Mouse (Mus musculus): ENCODE data around the gene Cacna1c. TPM values are rescaled to one million over a fixed set of nuclear protein-coding genes. Genes with fewer than 3 reads are reported as not detected.

Gene Cacna1c
- total RNA-seq, 2 experiments from 2014 or later = 66.2 to 66.7 TPM

- intact Hi-C loops (cut with DNase I) = no loop called here
- no peak for DNase-seq (ENCODE audit: extremely low spot score in 1 of 2, low spot score in 2 of 2)
These were observed 368.7 kb downstream of the Cacna1c start for GRCm38 (mm10) chr6:118827560-118827959.

GRCm38 (mm10) chr6:118825400-118825871 is 370.8 kb downstream of the Cacna1c start:
- no peak for DNase-seq (ENCODE audit: extremely low spot score in 1 of 2, low spot score in 2 of 2)
- intact Hi-C loops (cut with DNase I) = no loop called here

GRCm38 (mm10) chr6:118821536-118821935 is 374.7 kb downstream of the Cacna1c start:
- intact Hi-C loops (cut with DNase I) = no loop called here
- DNase-seq (ENCODE audit: extremely low spot score in 1 of 2, low spot score in 2 of 2) = no peak

DNA sequence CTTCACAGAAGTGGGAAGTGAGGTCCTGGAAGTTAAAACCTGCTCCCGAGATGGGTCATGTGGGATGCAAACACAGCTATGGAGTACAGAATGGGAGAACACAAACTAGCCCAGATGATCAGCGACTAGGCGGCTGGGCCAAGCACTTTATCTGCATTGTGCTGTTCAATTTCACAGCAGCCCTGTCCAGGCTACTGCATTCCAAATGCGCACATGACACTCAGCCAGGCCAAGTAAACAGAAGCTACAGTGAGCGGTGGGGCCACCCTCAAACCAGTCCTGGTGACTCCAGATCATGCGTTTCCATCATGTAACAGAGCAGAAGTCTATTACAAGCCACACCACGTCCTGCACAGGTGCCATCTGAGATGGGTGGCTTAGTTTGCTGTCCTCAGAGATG is 376.6 kb downstream of the Cacna1c start:
- no peak for DNase-seq (ENCODE audit: extremely low spot score in 1 of 2, low spot score in 2 of 2)
- intact Hi-C loops (cut with DNase I) = no loop called here

GRCm38 (mm10) chr6:118817928-118818503 is 378.2 kb downstream of the Cacna1c start:
- intact Hi-C loops (cut with DNase I) = no loop called here
- no peak for DNase-seq (ENCODE audit: extremely low spot score in 1 of 2, low spot score in 2 of 2)

DNA sequence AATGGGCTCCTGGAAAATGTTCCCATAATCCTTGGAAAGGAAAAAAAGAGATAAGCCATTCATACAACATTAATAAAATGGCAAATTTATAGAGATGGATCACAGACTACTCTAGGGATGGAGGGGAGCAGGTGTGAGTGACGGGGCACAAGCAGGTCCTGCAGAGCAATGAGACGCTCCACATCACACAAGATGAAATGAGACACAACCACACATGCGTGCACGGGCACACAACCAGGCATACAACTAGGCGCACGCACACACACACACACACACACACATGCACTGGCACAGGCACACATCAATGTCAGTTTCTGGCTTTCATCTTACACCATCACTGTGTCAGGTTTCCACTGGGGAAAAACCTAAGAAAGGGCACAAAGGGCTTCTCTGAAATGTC is 380.0 kb downstream of the Cacna1c start:
- DNase-seq (ENCODE audit: extremely low spot score in 1 of 2, low spot score in 2 of 2) = no peak
- intact Hi-C loops (cut with DNase I) = no loop called here

- DNase-seq (ENCODE audit: extremely low spot score in 1 of 2, low spot score in 2 of 2) = no peak
- intact Hi-C loops (cut with DNase I) = no loop called here
These were observed 383.7 kb downstream of the Cacna1c start for GRCm38 (mm10) chr6:118812556-118812955.

DNA sequence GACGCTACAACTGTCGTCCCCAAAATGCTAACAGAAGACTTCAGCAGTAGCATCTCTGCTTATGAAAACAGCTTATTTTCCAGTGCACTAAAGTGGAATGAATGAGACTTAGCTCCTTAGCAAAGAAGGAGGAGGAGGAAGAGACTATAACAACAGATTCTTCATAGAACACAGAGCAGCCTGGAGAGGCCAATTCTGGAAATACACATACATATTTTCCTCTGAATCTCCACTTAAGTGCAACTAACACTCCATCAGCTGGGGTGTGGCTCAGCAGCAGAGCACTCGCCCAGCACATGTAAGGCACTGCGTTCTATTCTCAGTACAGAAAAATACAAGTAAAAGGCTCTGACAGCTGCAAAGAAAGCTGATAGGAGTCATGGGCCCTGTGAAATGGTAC is 384.2 kb downstream of the Cacna1c start:
- intact Hi-C loops (cut with DNase I) = no loop called here
- DNase-seq (ENCODE audit: extremely low spot score in 1 of 2, low spot score in 2 of 2) = no peak

GRCm38 (mm10) chr6:118810834-118811233 is 385.4 kb downstream of the Cacna1c start:
- intact Hi-C loops (cut with DNase I) = no loop called here
- no peak for DNase-seq (ENCODE audit: extremely low spot score in 1 of 2, low spot score in 2 of 2)

- DNase-seq (ENCODE audit: extremely low spot score in 1 of 2, low spot score in 2 of 2) = no peak
- intact Hi-C loops (cut with DNase I) = no loop called here
These were observed 391.1 kb downstream of the Cacna1c start for GRCm38 (mm10) chr6:118805139-118805538.

DNA sequence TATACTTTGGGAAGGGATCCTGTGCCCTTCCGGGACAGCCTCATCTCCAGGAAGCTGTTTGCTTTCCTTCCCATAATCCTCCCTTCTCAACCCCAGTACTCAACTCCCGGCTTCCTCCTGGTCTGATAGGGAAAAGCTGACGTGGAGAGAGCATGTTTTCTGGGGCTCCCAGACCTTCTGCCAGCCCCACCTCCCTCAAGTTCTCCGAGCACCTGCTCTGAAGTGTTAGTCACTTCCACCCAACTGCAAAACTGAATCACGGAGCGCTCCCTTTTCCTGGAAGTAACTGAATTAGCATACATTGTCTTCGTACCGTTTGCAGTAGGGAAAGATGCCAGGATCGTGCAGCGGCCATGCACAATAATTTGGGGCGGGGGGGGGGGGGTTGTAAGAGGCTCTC is 393.9 kb downstream of the Cacna1c start:
- no peak for DNase-seq (ENCODE audit: extremely low spot score in 1 of 2, low spot score in 2 of 2)
- intact Hi-C loops (cut with DNase I) = no loop called here

GRCm38 (mm10) chr6:118796393-118796792 is 399.8 kb downstream of the Cacna1c start:
- no peak for DNase-seq (ENCODE audit: extremely low spot score in 1 of 2, low spot score in 2 of 2)
- intact Hi-C loops (cut with DNase I) = no loop called here

DNA sequence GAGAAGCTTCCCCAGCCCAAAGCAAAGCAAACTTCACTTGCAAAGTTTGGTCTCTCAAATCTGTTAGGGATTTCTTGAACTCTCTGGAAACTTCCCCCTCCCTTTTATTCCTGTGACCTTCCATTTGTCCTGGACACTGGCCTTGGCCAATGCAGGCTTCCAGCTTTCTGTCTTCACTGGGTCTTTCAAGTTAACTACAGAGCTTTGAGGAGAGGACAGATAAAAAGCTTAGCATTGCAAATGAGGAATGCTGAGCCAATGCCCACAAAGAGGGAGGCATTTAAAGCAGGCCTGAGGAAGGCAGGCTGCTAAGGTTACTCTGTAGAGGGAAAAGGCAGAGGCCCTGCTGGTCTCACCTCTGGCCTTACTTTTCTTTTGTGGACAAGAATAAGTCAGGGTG is 400.5 kb downstream of the Cacna1c start:
- DNase-seq (ENCODE audit: extremely low spot score in 1 of 2, low spot score in 2 of 2) = no peak
- intact Hi-C loops (cut with DNase I) = no loop called here

- intact Hi-C loops (cut with DNase I) = no loop called here
- peak; percentile 54 to 63 for DNase-seq (ENCODE audit: extremely low spot score in 1 of 2, low spot score in 2 of 2)
These were observed 404.3 kb downstream of the Cacna1c start for GRCm38 (mm10) chr6:118791921-118792368.

- no peak for DNase-seq (ENCODE audit: extremely low spot score in 1 of 2, low spot score in 2 of 2)
- intact Hi-C loops (cut with DNase I) = no loop called here
These were observed 408.3 kb downstream of the Cacna1c start for GRCm38 (mm10) chr6:118787933-118788332.

DNA sequence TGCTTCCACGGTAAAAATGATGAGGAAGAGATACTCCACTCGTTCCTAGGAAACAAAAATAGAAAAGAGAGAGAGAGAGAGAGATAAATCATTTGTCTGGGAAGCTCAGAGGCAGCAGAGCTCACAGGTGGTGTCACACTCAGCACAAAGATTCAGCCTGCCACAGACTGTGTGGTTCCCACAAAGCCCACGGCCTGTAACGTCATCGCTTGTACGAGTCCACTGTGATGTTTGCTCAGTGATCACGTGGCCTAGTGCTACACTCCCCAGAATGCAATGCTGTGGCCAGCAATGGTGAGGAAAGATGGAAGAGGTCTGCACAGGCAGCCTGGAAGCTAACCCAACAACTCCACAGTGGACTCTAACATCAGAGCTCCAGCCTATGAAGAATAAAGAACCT is 415.9 kb downstream of the Cacna1c start:
- intact Hi-C loops (cut with DNase I) = no loop called here
- DNase-seq (ENCODE audit: extremely low spot score in 1 of 2, low spot score in 2 of 2) = no peak

- DNase-seq (ENCODE audit: extremely low spot score in 1 of 2, low spot score in 2 of 2) = no peak
- intact Hi-C loops (cut with DNase I) = no loop called here
These were observed 417.0 kb downstream of the Cacna1c start for GRCm38 (mm10) chr6:118779201-118779600.

- DNase-seq (ENCODE audit: extremely low spot score in 1 of 2, low spot score in 2 of 2) = no peak
- intact Hi-C loops (cut with DNase I) = no loop called here
These were observed 418.8 kb downstream of the Cacna1c start for GRCm38 (mm10) chr6:118777457-118777856.

GRCm38 (mm10) chr6:118776459-118776858 is 419.8 kb downstream of the Cacna1c start:
- DNase-seq (ENCODE audit: extremely low spot score in 1 of 2, low spot score in 2 of 2) = peak; percentile 44 to 66
- intact Hi-C loops (cut with DNase I) = no loop called here

DNA sequence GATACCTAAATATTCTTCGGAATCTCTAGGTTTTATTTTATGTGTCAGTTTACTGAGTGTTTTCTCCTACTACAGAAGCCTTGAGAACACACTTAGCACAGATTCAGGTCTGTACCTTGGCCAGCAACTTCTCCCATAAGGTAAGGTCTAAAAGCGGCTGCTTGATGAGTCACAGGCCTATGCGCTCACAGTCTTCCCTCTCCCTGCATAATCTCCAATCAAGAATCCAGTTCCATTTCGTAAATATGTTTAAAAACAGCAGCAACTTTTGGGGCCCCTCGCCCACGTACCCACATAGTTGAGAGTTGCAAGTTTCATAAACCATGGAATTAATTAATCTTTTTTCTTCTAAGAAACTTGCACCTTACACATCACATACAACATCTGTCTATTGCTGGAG is 423.6 kb downstream of the Cacna1c start:
- DNase-seq (ENCODE audit: extremely low spot score in 1 of 2, low spot score in 2 of 2) = no peak
- intact Hi-C loops (cut with DNase I) = no loop called here

- DNase-seq (ENCODE audit: extremely low spot score in 1 of 2, low spot score in 2 of 2) = no peak
- intact Hi-C loops (cut with DNase I) = no loop called here
These were observed 425.1 kb downstream of the Cacna1c start for GRCm38 (mm10) chr6:118771121-118771520.

Data from left cerebral cortex, postnatal 10 days (tissue).